Mouse (Mus musculus) midbrain, embryonic 12.5 days (tissue): ENCODE measurements around the gene Ssr2. TPM values are rescaled to one million over a fixed set of nuclear protein-coding genes. Genes with fewer than 3 reads are reported as not detected.
"Not testable (repeated sequence)": the region's sequence is repeated elsewhere in the genome, so short reads cannot be mapped to it uniquely, and the experiment has no call there.

Experiments
- ATAC-seq: fragments of 200-750 bp; cut with Nextera tagmentation; 2 replicates; pipeline ENCODE4 v1.8.0; 2017; ENCODE audit warnings: low read depth, moderate TSS enrichment, moderate library complexity; ENCODE audit not compliant: low FRiP score
- H3K27ac ChIP-seq: fragments of 300-500 bp; sonication (generic); replicated peaks from 2 replicates; pipeline ENCODE4 v1.5.1; 2016; ENCODE audit warnings: mild to moderate bottlenecking
- H3K27me3 ChIP-seq: fragments of 300-500 bp; sonication (generic); 2 replicates; pipeline ENCODE4 v1.6.1; 2016; ENCODE audit warnings: mild to moderate bottlenecking
- H3K36me3 ChIP-seq: fragments of 300-500 bp; sonication (generic); 2 replicates; pipeline ENCODE4 v1.6.1; 2016
- H3K4me1 ChIP-seq: fragments of 300-500 bp; sonication (generic); 2 replicates; pipeline ENCODE4 v1.6.1; 2016
- H3K4me2 ChIP-seq: fragments of 300-500 bp; sonication (generic); replicated peaks from 2 replicates; pipeline ENCODE4 v1.6.1; 2016; ENCODE audit warnings: mild to moderate bottlenecking, moderate library complexity
- H3K4me3 ChIP-seq: fragments of 300-500 bp; sonication (generic); 2 replicates; pipeline ENCODE4 v1.5.1; 2016; ENCODE audit warnings: mild to moderate bottlenecking
- H3K9ac ChIP-seq: fragments of 300-500 bp; sonication (generic); replicated peaks from 2 replicates; pipeline ENCODE4 v1.6.1; 2016; ENCODE audit warnings: mild to moderate bottlenecking, moderate library complexity
- H3K9me3 ChIP-seq: fragments of 300-500 bp; sonication (generic); 2 replicates; pipeline ENCODE4 v1.6.1; 2016; ENCODE audit warnings: mild to moderate bottlenecking
- whole genome bisulfite sequencing: fragments of 180-500 bp; shearing (Covaris S2); methylation state at CpG from one replicate; pipeline ENCODE4 v1.1.7; 2016; 5-methylcytosine and 5-hydroxymethylcytosine counted together
- polyA plus RNA-seq: library from polyadenylated mRNA; unstranded; fragments of >200 nt; fragmentation: Nextera tagmentation; extraction: Ambion mirVana; gene quantifications from 2 replicates; pipeline ENCODE4 v1.2.1, GENCODE M21; 2016

Gene Ssr2
- polyA plus RNA-seq, 1 experiment from 2014 or later, result 137 TPM

DNA sequence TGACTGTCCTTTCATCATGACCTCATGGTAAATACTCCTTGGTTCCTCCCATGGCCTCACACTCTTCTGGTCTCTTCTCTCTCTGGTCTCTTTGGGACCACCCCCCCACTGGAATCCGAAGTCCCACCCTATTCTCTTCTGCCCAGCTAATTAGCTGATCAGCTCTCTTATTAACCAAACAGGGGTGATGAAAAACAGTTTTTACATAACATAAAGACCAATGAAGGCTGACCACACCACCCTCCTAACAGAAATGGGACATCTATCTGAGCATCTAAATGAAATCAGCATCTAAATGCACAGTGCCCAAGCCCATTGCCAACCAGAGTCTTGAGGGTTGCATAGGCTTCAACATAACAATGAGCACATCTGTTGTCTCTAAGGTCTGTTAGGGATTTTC lies 3.8 kb upstream of the Ssr2 start:
- no peak overlapping the region for H3K4me2 ChIP-seq
- H3K4me1 ChIP-seq, result no peaks in the 10 kb centered on the region
- no peak overlapping the region for H3K9ac ChIP-seq
- no peaks in the 10 kb centered on the region for H3K27me3 ChIP-seq
- no peak for ATAC-seq
- H3K4me3 ChIP-seq, result no peak overlapping the region
- H3K36me3 ChIP-seq, result peaks cover 41% of the 10 kb centered on the region
- no peaks in the 10 kb centered on the region for H3K9me3 ChIP-seq
- no peak overlapping the region for H3K27ac ChIP-seq
- 80% methylated on average over 1 of the region's 1 CpGs for WGBS

GRCm38 (mm10) chr3:88572835-88573234 lies 2.8 kb upstream of the Ssr2 start:
- H3K27ac ChIP-seq, result no peak overlapping the region
- ATAC-seq, result no peak
- no peaks in the 10 kb centered on the region for H3K4me1 ChIP-seq
- H3K4me3 ChIP-seq, result no peak overlapping the region
- 90% methylated on average over 2 of the region's 2 CpGs for WGBS
- H3K36me3 ChIP-seq, result peaks cover 31% of the 10 kb centered on the region
- H3K4me2 ChIP-seq, result no peak overlapping the region
- no peak overlapping the region for H3K9ac ChIP-seq
- no peaks in the 10 kb centered on the region for H3K9me3 ChIP-seq
- no peaks in the 10 kb centered on the region for H3K27me3 ChIP-seq

- Histone ChIP-seq H3K27ac (no peak overlapping the region), H3K4me3 (no peak overlapping the region), H3K36me3 (peaks cover 21% of the 10 kb centered on the region), H3K27me3 (no peaks in the 10 kb centered on the region), H3K9me3 (no peaks in the 10 kb centered on the region), H3K4me1 (no peaks in the 10 kb centered on the region), H3K9ac (no peak overlapping the region), H3K4me2 (no peak overlapping the region)
- no peak for ATAC-seq
- WGBS, result 83% methylated on average over 2 of the region's 2 CpGs
Measured at GRCm38 (mm10) chr3:88573810-88574209, 1.9 kb upstream of the Ssr2 start.

DNA sequence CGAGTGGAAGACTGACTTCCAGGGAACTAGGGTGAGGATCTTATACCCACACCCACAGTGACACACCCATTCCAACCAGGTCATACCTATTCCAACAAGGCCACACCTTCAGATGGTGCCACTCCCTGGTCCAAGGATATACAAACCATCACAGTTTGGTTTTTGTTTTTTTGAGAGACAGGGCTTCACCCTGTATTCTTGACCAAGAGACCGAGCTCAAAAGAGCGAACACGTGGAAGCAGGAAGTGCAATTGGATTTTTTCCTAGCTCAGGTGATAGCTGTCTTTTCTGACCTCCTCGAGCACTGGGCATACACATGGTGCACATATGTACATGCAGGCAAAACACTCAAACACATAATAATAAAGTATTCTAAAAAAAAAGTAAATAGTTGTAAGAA lies 2.2 kb downstream of the Ssr2 start:
- not testable (repeated sequence) for ATAC-seq

GRCm38 (mm10) chr3:88578498-88579424 lies 3.1 kb downstream of the Ssr2 start:
- peak; percentile 50; the same call in 1 of the 2 replicates for ATAC-seq
- H3K9me3 ChIP-seq, result no peaks in the 10 kb centered on the region
- peak overlapping the region; percentile 93 for H3K4me2 ChIP-seq
- peak overlapping the region; percentile 97 for H3K4me3 ChIP-seq
- H3K4me1 ChIP-seq, result peaks cover 16% of the 10 kb centered on the region
- 50% methylated on average over 8 of the region's 8 CpGs for WGBS
- no peaks in the 10 kb centered on the region for H3K27me3 ChIP-seq
- H3K9ac ChIP-seq, result no peak overlapping the region
- H3K27ac ChIP-seq, result no peak overlapping the region
- peaks cover 28% of the 10 kb centered on the region for H3K36me3 ChIP-seq

More for the DNA sequence above, 2.2 kb downstream of the Ssr2 start:
- not testable (repeated sequence) for H3K27ac ChIP-seq, H3K9ac ChIP-seq, H3K27me3 ChIP-seq, H3K4me3 ChIP-seq, H3K9me3 ChIP-seq, H3K4me2 ChIP-seq
- Histone ChIP-seq H3K36me3 (peaks cover 19% of the 10 kb centered on the region), H3K4me1 (peaks cover 16% of the 10 kb centered on the region)
- WGBS, result 94% methylated on average over 5 of the region's 5 CpGs

DNA sequence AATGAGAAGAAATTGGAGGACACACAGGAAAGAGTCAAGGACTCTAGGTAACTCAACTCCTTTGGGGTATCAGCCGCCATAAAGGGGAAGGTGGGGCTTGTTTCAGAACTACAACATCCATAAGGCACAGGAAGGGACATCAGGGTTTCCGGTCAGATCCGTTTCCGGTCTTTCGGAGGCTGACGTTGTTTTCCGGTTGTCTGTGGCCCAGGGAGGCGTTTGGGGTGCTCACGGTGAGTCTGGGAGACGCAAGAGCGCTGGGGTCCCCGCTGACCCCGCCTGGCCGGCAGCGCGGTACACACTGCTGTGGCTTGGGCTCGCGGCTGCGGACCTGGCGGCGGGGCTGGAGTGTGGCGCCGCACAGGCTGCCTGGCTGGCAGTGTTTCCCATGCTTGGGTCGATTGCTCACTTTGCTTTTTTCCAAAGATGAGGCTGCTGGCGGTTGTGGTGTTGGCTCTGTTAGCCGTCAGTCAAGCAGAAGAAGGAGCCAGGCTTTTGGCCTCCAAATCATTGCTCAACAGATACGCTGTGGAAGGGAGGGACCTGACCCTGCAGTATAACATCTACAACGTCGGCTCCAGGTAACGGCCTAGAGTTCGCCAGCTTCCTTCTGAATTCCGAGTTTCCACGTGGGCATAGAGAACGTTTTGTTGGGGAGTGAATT lies 3.9 kb downstream of the Ssr2 start:
- Histone ChIP-seq H3K27me3 (no peaks in the 10 kb centered on the region), H3K9ac (peak overlapping the region; percentile 91), H3K4me3 (peak overlapping the region; percentile 97), H3K4me2 (peak overlapping the region; percentile 93), H3K4me1 (peaks cover 16% of the 10 kb centered on the region), H3K9me3 (no peaks in the 10 kb centered on the region), H3K27ac (peak overlapping the region; percentile 52), H3K36me3 (peaks cover 37% of the 10 kb centered on the region)
- ATAC-seq, result peak; percentile 86
- WGBS, result under 1% methylated on average over 34 of the region's 34 CpGs

GRCm38 (mm10) chr3:88585769-88586168 lies 10.1 kb downstream of the Ssr2 start:
- Histone ChIP-seq H3K27ac (no peak overlapping the region), H3K4me1 (peaks cover 5% of the 10 kb centered on the region), H3K27me3 (no peaks in the 10 kb centered on the region), H3K9me3 (no peaks in the 10 kb centered on the region), H3K4me2 (no peak overlapping the region), H3K4me3 (no peak overlapping the region), H3K9ac (no peak overlapping the region), H3K36me3 (peaks cover 71% of the 10 kb centered on the region)
- 95% methylated on average over 6 of the region's 6 CpGs for WGBS
- no peak for ATAC-seq

GRCm38 (mm10) chr3:88586640-88587039 lies 11.0 kb downstream of the Ssr2 start:
- WGBS, result 94% methylated on average over 5 of the region's 5 CpGs

DNA sequence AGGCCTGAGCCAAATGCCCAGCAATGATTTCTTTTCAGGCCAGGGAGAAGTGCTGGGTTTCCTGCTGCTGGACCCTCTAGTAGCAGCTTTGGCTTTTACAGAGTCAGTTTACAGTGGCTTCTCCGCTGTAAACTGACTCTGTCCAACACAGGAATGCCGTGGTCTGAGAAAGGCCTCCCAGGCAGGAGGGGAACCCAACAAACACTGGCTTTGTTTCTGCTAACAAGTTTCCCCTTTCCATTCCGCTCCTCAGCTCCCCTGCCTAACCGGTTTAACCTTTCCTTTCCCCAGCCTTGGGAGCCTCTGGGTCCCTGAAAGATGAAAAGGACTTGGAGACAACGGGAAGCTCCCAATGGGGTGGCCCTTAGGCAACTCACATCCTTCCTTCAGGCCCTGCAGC lies 14.6 kb downstream of the Ssr2 start:
- Histone ChIP-seq H3K4me2 (no peak overlapping the region), H3K27ac (no peak overlapping the region), H3K9ac (no peak overlapping the region), H3K9me3 (no peaks in the 10 kb centered on the region), H3K36me3 (peaks cover 34% of the 10 kb centered on the region), H3K27me3 (no peaks in the 10 kb centered on the region), H3K4me1 (0 out of 2 replicates have a peak, but pooled peaks cover 9% of the 10 kb centered on the region), H3K4me3 (no peak overlapping the region)
- ATAC-seq, result no peak
- 24% methylated on average over 5 of the region's 5 CpGs for WGBS

More at GRCm38 (mm10) chr3:88586640-88587039, 11.0 kb downstream of the Ssr2 start:
- H3K36me3 ChIP-seq, result peaks cover 64% of the 10 kb centered on the region
- H3K9me3 ChIP-seq, result no peaks in the 10 kb centered on the region
- H3K4me1 ChIP-seq, result 0 out of 2 replicates have a peak, but pooled peaks cover 2% of the 10 kb centered on the region
- H3K27me3 ChIP-seq, result no peaks in the 10 kb centered on the region
- no peak overlapping the region for H3K9ac ChIP-seq
- no peak for ATAC-seq
- no peak overlapping the region for H3K4me3 ChIP-seq
- H3K27ac ChIP-seq, result no peak overlapping the region
- no peak overlapping the region for H3K4me2 ChIP-seq

DNA sequence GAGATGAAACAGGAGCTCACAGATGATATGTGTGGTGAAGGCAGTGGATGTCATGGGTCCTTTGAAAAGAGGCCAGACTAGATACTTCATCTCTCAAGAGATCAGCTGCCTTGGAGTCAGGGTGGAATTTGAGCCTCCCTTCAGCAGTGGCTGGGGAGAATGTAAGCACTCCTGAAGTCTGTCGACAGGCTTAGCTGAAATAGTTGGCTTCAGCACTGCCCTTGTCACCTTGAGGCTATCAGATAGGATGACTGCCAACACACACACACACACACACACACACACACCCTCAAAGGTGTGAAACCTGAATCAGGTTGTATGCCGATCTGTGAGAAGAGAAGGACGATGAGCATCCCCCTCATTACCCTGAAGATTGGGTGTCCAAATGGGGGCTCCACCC lies 15.4 kb downstream of the Ssr2 start:
- Histone ChIP-seq H3K9ac (no peak overlapping the region), H3K4me1 (0 out of 2 replicates have a peak, but pooled peaks cover 9% of the 10 kb centered on the region), H3K9me3 (no peaks in the 10 kb centered on the region), H3K27me3 (no peaks in the 10 kb centered on the region), H3K4me3 (no peak overlapping the region), H3K36me3 (peaks cover 27% of the 10 kb centered on the region), H3K4me2 (no peak overlapping the region), H3K27ac (no peak overlapping the region)
- ATAC-seq, result no peak
- 48% methylated on average over 3 of the region's 3 CpGs for WGBS

DNA sequence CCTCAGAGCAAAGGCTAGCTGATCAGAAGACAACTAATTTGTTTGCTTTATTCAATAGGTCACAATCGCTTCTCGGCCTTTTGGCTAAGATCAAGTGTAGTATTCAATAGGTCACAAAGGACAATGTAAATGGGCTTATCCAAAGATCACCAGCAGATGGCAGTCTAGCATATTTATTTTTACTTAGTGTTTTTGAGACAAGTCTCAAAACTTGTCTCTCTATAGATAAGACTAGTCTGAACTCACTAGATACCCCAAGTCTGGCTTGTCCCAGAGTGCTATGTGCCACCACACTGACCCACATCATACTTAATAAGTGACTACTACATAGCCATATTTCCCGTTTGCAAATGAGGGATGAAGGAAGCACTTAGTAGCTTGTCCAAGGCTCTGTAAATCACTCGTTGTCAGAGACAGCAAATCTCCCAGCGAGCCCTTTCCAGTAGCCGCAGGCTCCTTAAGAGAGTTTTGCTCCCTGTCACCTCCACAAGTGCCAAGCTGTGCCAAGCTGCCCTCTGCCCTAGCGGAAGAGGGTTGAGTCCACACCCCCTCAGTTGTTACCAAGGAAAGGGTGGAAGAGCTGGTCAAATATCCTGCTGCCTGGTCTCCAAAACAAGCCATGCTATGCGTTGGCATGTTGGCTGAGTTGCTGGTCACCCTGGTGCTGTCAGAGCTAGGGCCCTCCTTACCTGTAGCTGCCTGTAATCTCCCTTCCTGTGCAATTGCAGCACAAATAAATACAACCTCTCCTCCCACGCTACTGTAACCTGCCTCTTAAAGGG lies 16.5 kb downstream of the Ssr2 start:
- H3K4me1 ChIP-seq, result 0 out of 2 replicates have a peak, but pooled peaks cover 9% of the 10 kb centered on the region
- WGBS, result 32% methylated on average over 9 of the region's 9 CpGs
- H3K27ac ChIP-seq, result no peak overlapping the region
- no peak overlapping the region for H3K4me3 ChIP-seq
- H3K4me2 ChIP-seq, result no peak overlapping the region
- no peak for ATAC-seq
- no peaks in the 10 kb centered on the region for H3K9me3 ChIP-seq
- peaks cover 16% of the 10 kb centered on the region for H3K36me3 ChIP-seq
- no peak overlapping the region for H3K9ac ChIP-seq
- no peaks in the 10 kb centered on the region for H3K27me3 ChIP-seq
